Comparison of ENCODE assay signal across 23 mouse cellular contexts in genomic region chr16:59871792-59872191, GRCm38 (mm10).
DNase-seq lines count a peak whose midpoint lies in the region; ATAC-seq and TF ChIP-seq lines count a peak whose summit lies in the region.
"Had no signal": no experiment of that assay in that cellular context is flagged by ENCODE, and none has a peak within 500 bp of the region (broad histone marks: within the 10 kb centered on the region; RNA-seq: fewer than 3 reads in every experiment).

No protein-coding gene starts in this region.

- ATAC-seq in forebrain, embryonic 13.5 days: peak; percentile 24; the same call in 1 of the 2 replicates
- ATAC-seq in forebrain, embryonic 15.5 days (replicated peaks): no peak
- ATAC-seq in liver, embryonic 12.5 days: no peak
- ATAC-seq: lung, postnatal 0 days; midbrain, embryonic 16.5 days had no signal

- H3K27ac ChIP-seq in forebrain, embryonic 13.5 days: no peak overlapping the region
- no peak overlapping the region for H3K27ac ChIP-seq in forebrain, embryonic 15.5 days (replicated peaks)
- H3K27ac ChIP-seq in liver, adult 2 months (replicated peaks; ENCODE audit: insufficient read depth, low read depth, low read length): no peak overlapping the region
- H3K27ac ChIP-seq in liver, embryonic 12.5 days: no peak overlapping the region
- H3K27ac ChIP-seq: forebrain, embryonic 12.5 days; heart, embryonic 10.5 days; kidney, embryonic 15.5 days; limb, embryonic 15.5 days; macrophage; stomach, embryonic 15.5 days had no signal

- H3K79me2 ChIP-seq in liver, adult 2 months (ENCODE audit: control insufficient read depth, insufficient read depth, low read length): no peaks in the 10 kb centered on the region

- TF ChIP-seq CTCF in liver, adult 2 months (IDR thresholded peaks at IDR 0.05; ENCODE audit: low read depth, low read length): no peak
- TF ChIP-seq CTCF in lung, adult 2 months (IDR thresholded peaks at IDR 0.05; ENCODE audit: insufficient read depth, low read length): no peak

- H3K4me1 ChIP-seq in forebrain, embryonic 13.5 days: no peaks in the 10 kb centered on the region
- H3K4me1 ChIP-seq in forebrain, embryonic 15.5 days: no peaks in the 10 kb centered on the region
- H3K4me1 ChIP-seq in liver, adult 2 months (ENCODE audit: control insufficient read depth, insufficient read depth, low read length): no peaks in the 10 kb centered on the region
- H3K4me1 ChIP-seq in liver, embryonic 12.5 days: no peaks in the 10 kb centered on the region
- H3K4me1 ChIP-seq in lung, adult 2 months (ENCODE audit: control insufficient read depth, insufficient read depth, low read length): no peaks in the 10 kb centered on the region
- H3K4me1 ChIP-seq: forebrain, embryonic 12.5 days; heart, embryonic 10.5 days; kidney, embryonic 15.5 days; limb, embryonic 15.5 days; stomach, embryonic 15.5 days had no signal

- WGBS in forebrain, embryonic 13.5 days: 91% methylated on average over 3 of the region's 3 CpGs
- 75% methylated on average over 3 of the region's 3 CpGs for WGBS in forebrain, embryonic 15.5 days
- 78% methylated on average over 3 of the region's 3 CpGs for WGBS in liver, adult 2 months
- WGBS in liver, embryonic 12.5 days (ENCODE audit: insufficient replicate concordance): 88% methylated on average over 3 of the region's 3 CpGs
- 79% methylated on average over 3 of the region's 3 CpGs for WGBS in lung, adult 2 months

- H3K9me3 ChIP-seq in forebrain, embryonic 13.5 days (replicated peaks): no peaks in the 10 kb centered on the region
- H3K9me3 ChIP-seq in forebrain, embryonic 15.5 days: no peaks in the 10 kb centered on the region
- H3K9me3 ChIP-seq in liver, embryonic 12.5 days (replicated peaks): no peaks in the 10 kb centered on the region
- H3K9me3 ChIP-seq: forebrain, embryonic 12.5 days; heart, embryonic 10.5 days; kidney, embryonic 15.5 days; limb, embryonic 15.5 days; stomach, embryonic 15.5 days had no signal

- DNase-seq in liver, adult 2 months (ENCODE audit: extremely low read depth, low read depth, low spot score): peak; percentile 13
- DNase-seq in cerebellum, adult 8-10 months: peak; percentile 1
- DNase-seq in telencephalon, adult 2 months (ENCODE audit: low read depth, low spot score): peak; percentile 6
- no peak for DNase-seq in lung, adult 2 months
- DNase-seq in frontal cortex, postnatal 36 days (ENCODE audit: low spot score in 2 of 2): no peak
- DNase-seq: adrenal gland, adult 2 months; gastrocnemius, postnatal 36 days; kidney, adult 11 months; kidney, postnatal 4 days; thymus, adult 2 months; thymus, postnatal 4 days had no signal

- no peaks in the 10 kb centered on the region for H3K36me3 ChIP-seq in forebrain, embryonic 13.5 days (ENCODE audit: poor library complexity, severe bottlenecking)
- H3K36me3 ChIP-seq in forebrain, embryonic 15.5 days: no peaks in the 10 kb centered on the region
- H3K36me3 ChIP-seq in liver, adult 2 months (ENCODE audit: control insufficient read depth, insufficient read depth, low read length): no peaks in the 10 kb centered on the region
- H3K36me3 ChIP-seq in liver, embryonic 12.5 days: no peaks in the 10 kb centered on the region
- H3K36me3 ChIP-seq: forebrain, embryonic 12.5 days; heart, embryonic 10.5 days; kidney, embryonic 15.5 days; limb, embryonic 15.5 days; stomach, embryonic 15.5 days had no signal

- no peak overlapping the region for H3K4me2 ChIP-seq in forebrain, embryonic 13.5 days
- no peak overlapping the region for H3K4me2 ChIP-seq in forebrain, embryonic 15.5 days (replicated peaks)
- no peak overlapping the region for H3K4me2 ChIP-seq in liver, embryonic 12.5 days
- H3K4me2 ChIP-seq: forebrain, embryonic 12.5 days; kidney, embryonic 15.5 days; limb, embryonic 15.5 days; stomach, embryonic 15.5 days had no signal

- H3K4me3 ChIP-seq in forebrain, embryonic 13.5 days: no peak overlapping the region
- H3K4me3 ChIP-seq in forebrain, embryonic 15.5 days: no peak overlapping the region
- no peak overlapping the region for H3K4me3 ChIP-seq in liver, adult 2 months (ENCODE audit: insufficient read depth, low read depth, low read length)
- no peak overlapping the region for H3K4me3 ChIP-seq in liver, embryonic 12.5 days
- no peak overlapping the region for H3K4me3 ChIP-seq in lung, adult 2 months (replicated peaks; ENCODE audit: extremely low read depth, low read depth, low read length)
- H3K4me3 ChIP-seq: erythroblast, embryonic 14.5 days; forebrain, embryonic 12.5 days; heart, embryonic 10.5 days; kidney, embryonic 15.5 days; limb, embryonic 15.5 days; stomach, embryonic 15.5 days had no signal

- TF ChIP-seq POLR2A in liver, adult 2 months (IDR thresholded peaks at IDR 0.05; ENCODE audit: extremely low read depth, insufficient read depth, low read length): no peak
- no peak for TF ChIP-seq POLR2A in lung, adult 2 months (IDR thresholded peaks at IDR 0.05; ENCODE audit: borderline replicate concordance, extremely low read depth, low read depth, low read length)

- no peak overlapping the region for H3K9ac ChIP-seq in forebrain, embryonic 13.5 days
- no peak overlapping the region for H3K9ac ChIP-seq in forebrain, embryonic 15.5 days (replicated peaks)
- no peak overlapping the region for H3K9ac ChIP-seq in liver, adult 2 months (ENCODE audit: low read depth, low read length)
- no peak overlapping the region for H3K9ac ChIP-seq in liver, embryonic 12.5 days
- H3K9ac ChIP-seq: forebrain, embryonic 12.5 days; kidney, embryonic 15.5 days; limb, embryonic 15.5 days; stomach, embryonic 15.5 days had no signal

- no peaks in the 10 kb centered on the region for H3K27me3 ChIP-seq in forebrain, embryonic 13.5 days
- no peaks in the 10 kb centered on the region for H3K27me3 ChIP-seq in forebrain, embryonic 15.5 days
- no peaks in the 10 kb centered on the region for H3K27me3 ChIP-seq in liver, adult 2 months (ENCODE audit: control insufficient read depth, insufficient read depth, low read length)
- no peaks in the 10 kb centered on the region for H3K27me3 ChIP-seq in liver, embryonic 12.5 days (replicated peaks)
- H3K27me3 ChIP-seq: forebrain, embryonic 12.5 days; kidney, embryonic 15.5 days; limb, embryonic 15.5 days; stomach, embryonic 15.5 days had no signal

Comparison
In these comparisons a context has a peak if more than half of its experiments do, and no peak if none do; other contexts are left out.
1. DNase-seq: peak in liver, adult 2 months (single experiment), cerebellum, adult 8-10 months (single experiment) and telencephalon, adult 2 months (single experiment); none in lung, adult 2 months (single experiment) and frontal cortex, postnatal 36 days (0 of 2).